Mouse (Mus musculus) monocyte, adult 5-6 weeks (primary cell): ENCODE results near the gene Gtf2h4. TPM values are rescaled to one million over a fixed set of nuclear protein-coding genes. Genes with fewer than 3 reads are reported as not detected.

Experiments
- ATAC-seq: fragments of 153-309, 156-312 bp; replicated peaks from 2 replicates; pipeline ENCODE4 v1.8.0; 2017; ENCODE audit warnings: mild to moderate bottlenecking; ENCODE audit not compliant: low TSS enrichment, insufficient number of reproducible peaks, severe bottlenecking, poor library complexity, low FRiP score
- total RNA-seq: library from RNA; stranded (forward); fragments of 200-1000, 200-491, 200-594 nt; gene quantifications from 3 replicates; pipeline ENCODE4 v1.2.3, GENCODE M21; 2017

The Gtf2h4 gene
- total RNA-seq: 10.9 to 22.5 TPM (median 13.5 TPM) in 3 replicates

GRCm38 (mm10) chr17:35673416-35674035, at the start of gene Gtf2h4:
Gene Gtf2h4, minus strand, starts transcription at chr17:35673739.
- peak; percentile 98 for ATAC-seq

GRCm38 (mm10) chr17:35721676-35722075, 48.1 kb upstream of the Gtf2h4 start:
- no peak for ATAC-seq

- no peak for ATAC-seq
Observed at GRCm38 (mm10) chr17:35720340-35720727, 46.8 kb upstream of the Gtf2h4 start.

- no peak for ATAC-seq
Observed at GRCm38 (mm10) chr17:35719616-35720339, 46.2 kb upstream of the Gtf2h4 start.

GRCm38 (mm10) chr17:35717080-35717479, 43.5 kb upstream of the Gtf2h4 start:
- no peak for ATAC-seq

- ATAC-seq: no peak
Observed at GRCm38 (mm10) chr17:35716114-35716513, 42.6 kb upstream of the Gtf2h4 start.

GRCm38 (mm10) chr17:35710705-35711347, 37.3 kb upstream of the Gtf2h4 start:
- ATAC-seq: no peak

- ATAC-seq: no peak
Observed at GRCm38 (mm10) chr17:35708611-35709010, 35.1 kb upstream of the Gtf2h4 start.

GRCm38 (mm10) chr17:35707929-35708328, 34.4 kb upstream of the Gtf2h4 start:
- no peak for ATAC-seq

- ATAC-seq: no peak
Observed at GRCm38 (mm10) chr17:35705836-35706235, 32.3 kb upstream of the Gtf2h4 start.

- no peak for ATAC-seq
Observed at GRCm38 (mm10) chr17:35704621-35705464, 31.3 kb upstream of the Gtf2h4 start, which contains the start of gene Ddr1. Gene Ddr1, minus strand, starts transcription at chr17:35704621.

GRCm38 (mm10) chr17:35703751-35704271, 30.3 kb upstream of the Gtf2h4 start:
- no peak for ATAC-seq

- ATAC-seq: no peak
Observed at GRCm38 (mm10) chr17:35703065-35703464, 29.5 kb upstream of the Gtf2h4 start.

- no peak for ATAC-seq
Observed at GRCm38 (mm10) chr17:35702605-35703004, 29.1 kb upstream of the Gtf2h4 start.

- no peak for ATAC-seq
Observed at GRCm38 (mm10) chr17:35701978-35702461, 28.5 kb upstream of the Gtf2h4 start.

- no peak for ATAC-seq
Observed at GRCm38 (mm10) chr17:35701203-35701977, 27.9 kb upstream of the Gtf2h4 start.

GRCm38 (mm10) chr17:35700371-35700961, 26.9 kb upstream of the Gtf2h4 start:
- no peak for ATAC-seq

- no peak for ATAC-seq
Observed at GRCm38 (mm10) chr17:35699919-35700318, 26.4 kb upstream of the Gtf2h4 start.
